Mouse (Mus musculus): ENCODE measurements at regions not wholly inside any gene's neighbourhood (a gene's known extent, or its start where the extent isn't known, plus 50 kb on each side); places are given as distances from the start of the nearest gene placed in this dataset.

- Histone ChIP-seq H3K27ac (ENCODE audit: low read depth, low read length) (no peak overlapping the region), H3K27me3 (ENCODE audit: control insufficient read depth, insufficient read depth, low read length) (no peaks in the 10 kb centered on the region), H3K4me3 (ENCODE audit: low read length) (no peak overlapping the region), H3K4me1 (ENCODE audit: control insufficient read depth, insufficient read depth, low read length) (no peaks in the 10 kb centered on the region), H3K4me2 (replicated peaks; ENCODE audit: low read depth, low read length) (no peak overlapping the region), H3K9ac (ENCODE audit: low read depth, low read length) (no peak overlapping the region), H3K36me3 (ENCODE audit: control insufficient read depth, insufficient read depth, low read length) (no peaks in the 10 kb centered on the region), H3K9me3 (ENCODE audit: control insufficient read depth, low read length) (no peaks in the 10 kb centered on the region)
- WGBS, result 4% methylated on average over 3 of the region's 3 CpGs
- ATAC-seq (ENCODE audit: low FRiP score, low TSS enrichment), result peak; percentile 46; the same call in 1 of the 2 replicates
Observed at GRCm38 (mm10) chr15:64434502-64434901, 374.2 kb upstream of the Fam49b start.

- no peaks in the 10 kb centered on the region for H3K4me1 ChIP-seq (ENCODE audit: control insufficient read depth, insufficient read depth, low read length)
- H3K9ac ChIP-seq (ENCODE audit: low read depth, low read length), result no peak overlapping the region
- no peak for ATAC-seq (ENCODE audit: low FRiP score, low TSS enrichment)
- H3K27ac ChIP-seq (ENCODE audit: low read depth, low read length), result no peak overlapping the region
- H3K4me3 ChIP-seq (ENCODE audit: low read length), result no peak overlapping the region
- no peaks in the 10 kb centered on the region for H3K9me3 ChIP-seq (ENCODE audit: control insufficient read depth, low read length)
- WGBS, result 90% methylated on average over 2 of the region's 2 CpGs
- no peaks in the 10 kb centered on the region for H3K36me3 ChIP-seq (ENCODE audit: control insufficient read depth, insufficient read depth, low read length)
- H3K27me3 ChIP-seq (ENCODE audit: control insufficient read depth, insufficient read depth, low read length), result no peaks in the 10 kb centered on the region
- H3K4me2 ChIP-seq (replicated peaks; ENCODE audit: low read depth, low read length), result no peak overlapping the region
Observed at GRCm38 (mm10) chr15:64434908-64435307, 374.6 kb upstream of the Fam49b start.

- Histone ChIP-seq H3K27me3 (ENCODE audit: control insufficient read depth, insufficient read depth, low read length) (no peaks in the 10 kb centered on the region), H3K4me3 (ENCODE audit: low read length) (no peak overlapping the region), H3K9ac (ENCODE audit: low read depth, low read length) (no peak overlapping the region), H3K4me1 (ENCODE audit: control insufficient read depth, insufficient read depth, low read length) (no peaks in the 10 kb centered on the region), H3K27ac (ENCODE audit: low read depth, low read length) (no peak overlapping the region), H3K4me2 (replicated peaks; ENCODE audit: low read depth, low read length) (no peak overlapping the region), H3K9me3 (ENCODE audit: control insufficient read depth, low read length) (no peaks in the 10 kb centered on the region), H3K36me3 (ENCODE audit: control insufficient read depth, insufficient read depth, low read length) (no peaks in the 10 kb centered on the region)
- no peak for ATAC-seq (ENCODE audit: low FRiP score, low TSS enrichment)
- WGBS, result 73% methylated on average over 4 of the region's 4 CpGs
Observed at GRCm38 (mm10) chr15:64445076-64445475, 372.4 kb upstream of the Gm21798 start.

- Histone ChIP-seq H3K36me3 (ENCODE audit: control insufficient read depth, insufficient read depth, low read length) (no peaks in the 10 kb centered on the region), H3K4me3 (ENCODE audit: low read length) (no peak overlapping the region), H3K27ac (ENCODE audit: low read depth, low read length) (no peak overlapping the region), H3K4me2 (replicated peaks; ENCODE audit: low read depth, low read length) (no peak overlapping the region), H3K9ac (ENCODE audit: low read depth, low read length) (no peak overlapping the region), H3K9me3 (ENCODE audit: control insufficient read depth, low read length) (no peaks in the 10 kb centered on the region), H3K4me1 (ENCODE audit: control insufficient read depth, insufficient read depth, low read length) (no peaks in the 10 kb centered on the region), H3K27me3 (ENCODE audit: control insufficient read depth, insufficient read depth, low read length) (no peaks in the 10 kb centered on the region)
- no peak for ATAC-seq (ENCODE audit: low FRiP score, low TSS enrichment)
- WGBS, result 61% methylated on average over 9 of the region's 9 CpGs
Observed at GRCm38 (mm10) chr15:64446411-64447072, 371.0 kb upstream of the Gm21798 start.

- Histone ChIP-seq H3K36me3 (ENCODE audit: control insufficient read depth, insufficient read depth, low read length) (no peaks in the 10 kb centered on the region), H3K9ac (ENCODE audit: low read depth, low read length) (no peak overlapping the region), H3K4me2 (replicated peaks; ENCODE audit: low read depth, low read length) (no peak overlapping the region), H3K4me1 (ENCODE audit: control insufficient read depth, insufficient read depth, low read length) (no peaks in the 10 kb centered on the region), H3K27me3 (ENCODE audit: control insufficient read depth, insufficient read depth, low read length) (no peaks in the 10 kb centered on the region), H3K9me3 (ENCODE audit: control insufficient read depth, low read length) (no peaks in the 10 kb centered on the region), H3K4me3 (ENCODE audit: low read length) (no peak overlapping the region), H3K27ac (ENCODE audit: low read depth, low read length) (no peak overlapping the region)
- WGBS, result 75% methylated on average over 5 of the region's 5 CpGs
- ATAC-seq (ENCODE audit: low FRiP score, low TSS enrichment), result no peak
Observed at GRCm38 (mm10) chr15:64447239-64447952, 370.1 kb upstream of the Gm21798 start.

GRCm38 (mm10) chr15:64448581-64449140, 368.8 kb upstream of the Gm21798 start:
- WGBS, result 95% methylated on average over 7 of the region's 7 CpGs
- H3K4me1 ChIP-seq (ENCODE audit: control insufficient read depth, insufficient read depth, low read length), result no peaks in the 10 kb centered on the region

GRCm38 (mm10) chr15:64470743-64471142, 346.8 kb upstream of the Gm21798 start:
- Histone ChIP-seq H3K9ac (ENCODE audit: low read depth, low read length) (no peak overlapping the region), H3K4me2 (replicated peaks; ENCODE audit: low read depth, low read length) (no peak overlapping the region), H3K4me3 (ENCODE audit: low read length) (no peak overlapping the region), H3K27ac (ENCODE audit: low read depth, low read length) (no peak overlapping the region), H3K27me3 (ENCODE audit: control insufficient read depth, insufficient read depth, low read length) (no peaks in the 10 kb centered on the region), H3K36me3 (ENCODE audit: control insufficient read depth, insufficient read depth, low read length) (no peaks in the 10 kb centered on the region), H3K4me1 (ENCODE audit: control insufficient read depth, insufficient read depth, low read length) (no peaks in the 10 kb centered on the region), H3K9me3 (ENCODE audit: control insufficient read depth, low read length) (no peaks in the 10 kb centered on the region)
- WGBS, result 47% methylated on average over 1 of the region's 1 CpGs
- ATAC-seq (ENCODE audit: low FRiP score, low TSS enrichment), result no peak

More at GRCm38 (mm10) chr15:64448581-64449140, 368.8 kb upstream of the Gm21798 start:
- Histone ChIP-seq H3K9ac (ENCODE audit: low read depth, low read length) (no peak overlapping the region), H3K9me3 (ENCODE audit: control insufficient read depth, low read length) (no peaks in the 10 kb centered on the region), H3K4me3 (ENCODE audit: low read length) (no peak overlapping the region), H3K27ac (ENCODE audit: low read depth, low read length) (no peak overlapping the region), H3K36me3 (ENCODE audit: control insufficient read depth, insufficient read depth, low read length) (no peaks in the 10 kb centered on the region), H3K27me3 (ENCODE audit: control insufficient read depth, insufficient read depth, low read length) (no peaks in the 10 kb centered on the region), H3K4me2 (replicated peaks; ENCODE audit: low read depth, low read length) (no peak overlapping the region)
- ATAC-seq (ENCODE audit: low FRiP score, low TSS enrichment), result no peak

- no peaks in the 10 kb centered on the region for H3K4me1 ChIP-seq (ENCODE audit: control insufficient read depth, insufficient read depth, low read length)
- H3K9me3 ChIP-seq (ENCODE audit: control insufficient read depth, low read length), result no peaks in the 10 kb centered on the region
- no peak overlapping the region for H3K4me2 ChIP-seq (replicated peaks; ENCODE audit: low read depth, low read length)
- 61% methylated on average over 2 of the region's 2 CpGs for WGBS
- no peak for ATAC-seq (ENCODE audit: low FRiP score, low TSS enrichment)
- no peaks in the 10 kb centered on the region for H3K36me3 ChIP-seq (ENCODE audit: control insufficient read depth, insufficient read depth, low read length)
- H3K4me3 ChIP-seq (ENCODE audit: low read length), result no peak overlapping the region
- H3K27me3 ChIP-seq (ENCODE audit: control insufficient read depth, insufficient read depth, low read length), result no peaks in the 10 kb centered on the region
- H3K9ac ChIP-seq (ENCODE audit: low read depth, low read length), result no peak overlapping the region
- no peak overlapping the region for H3K27ac ChIP-seq (ENCODE audit: low read depth, low read length)
Observed at GRCm38 (mm10) chr15:64471597-64471996, 345.9 kb upstream of the Gm21798 start.

GRCm38 (mm10) chr15:64474236-64474635, 343.3 kb upstream of the Gm21798 start:
- H3K4me3 ChIP-seq (ENCODE audit: low read length), result no peak overlapping the region
- H3K9me3 ChIP-seq (ENCODE audit: control insufficient read depth, low read length), result no peaks in the 10 kb centered on the region
- H3K27me3 ChIP-seq (ENCODE audit: control insufficient read depth, insufficient read depth, low read length), result no peaks in the 10 kb centered on the region
- WGBS, result 97% methylated on average over 1 of the region's 1 CpGs
- H3K4me2 ChIP-seq (replicated peaks; ENCODE audit: low read depth, low read length), result no peak overlapping the region
- no peaks in the 10 kb centered on the region for H3K4me1 ChIP-seq (ENCODE audit: control insufficient read depth, insufficient read depth, low read length)
- no peaks in the 10 kb centered on the region for H3K36me3 ChIP-seq (ENCODE audit: control insufficient read depth, insufficient read depth, low read length)
- no peak overlapping the region for H3K9ac ChIP-seq (ENCODE audit: low read depth, low read length)
- ATAC-seq (ENCODE audit: low FRiP score, low TSS enrichment), result no peak
- H3K27ac ChIP-seq (ENCODE audit: low read depth, low read length), result no peak overlapping the region

Measured in kidney, embryonic 14.5 days (tissue).